Mouse (Mus musculus) midbrain, postnatal 0 days (tissue): ENCODE results near the gene Dscam. TPM values are rescaled to one million over a fixed set of nuclear protein-coding genes. Genes with fewer than 3 reads are reported as not detected.
A peak's percentile ranks its signal among the peaks of the same experiment; 100 is the strongest.

ENCODE experiments used
- ATAC-seq: fragments of 200-750 bp; cut with Nextera tagmentation; 2 replicates; pipeline ENCODE4 v1.8.0; 2017; ENCODE audit warnings: moderate number of reproducible peaks, mild to moderate bottlenecking, moderate TSS enrichment, moderate library complexity; ENCODE audit not compliant: low FRiP score
- DNase-seq: peaks from one replicate; pipeline ENCODE4 v3.0.0-alpha.2; 2015; ENCODE audit warnings: low spot score
- H3K27ac ChIP-seq: fragments of 300-500 bp; sonication (generic); 2 replicates; pipeline ENCODE4 v1.5.1; 2014; ENCODE audit warnings: low read depth, mild to moderate bottlenecking, low read length, mixed read lengths
- H3K27me3 ChIP-seq: fragments of 300-500 bp; sonication (generic); 2 replicates; pipeline ENCODE4 v1.6.1; 2014; ENCODE audit warnings: low read length, control low read depth, mixed read lengths; ENCODE audit not compliant: insufficient read depth
- H3K36me3 ChIP-seq: fragments of 300-500 bp; sonication (generic); 2 replicates; pipeline ENCODE4 v1.6.1; 2014; ENCODE audit warnings: low read length, control low read depth, mixed read lengths; ENCODE audit not compliant: insufficient read depth
- H3K4me1 ChIP-seq: fragments of 300-500 bp; sonication (generic); 2 replicates; pipeline ENCODE4 v1.6.1; 2014; ENCODE audit warnings: mild to moderate bottlenecking, control low read depth, antibody characterized with exemption, low read length, mixed read lengths; ENCODE audit not compliant: insufficient read depth
- H3K4me2 ChIP-seq: fragments of 300-500 bp; sonication (generic); 2 replicates; pipeline ENCODE4 v1.6.1; 2014; ENCODE audit warnings: low read depth, mild to moderate bottlenecking, low read length, mixed read lengths; ENCODE audit not compliant: poor library complexity, severe bottlenecking
- H3K4me3 ChIP-seq: fragments of 300-500 bp; sonication (generic); 2 replicates; pipeline ENCODE4 v1.5.1; 2014; ENCODE audit warnings: low read depth, mild to moderate bottlenecking, low read length, moderate library complexity
- H3K9ac ChIP-seq: fragments of 300-500 bp; sonication (generic); replicated peaks from 2 replicates; pipeline ENCODE4 v1.6.1; 2014; ENCODE audit warnings: mild to moderate bottlenecking, low read length, moderate library complexity, mixed read lengths; ENCODE audit not compliant: poor library complexity, severe bottlenecking
- H3K9me3 ChIP-seq: fragments of 300-500 bp; sonication (generic); 2 replicates; pipeline ENCODE4 v1.6.1; 2016; ENCODE audit warnings: low read length, control low read depth
- CTCF ChIP-seq: IDR thresholded peaks from 2 replicates; pipeline ENCODE4 v1.5.1; 2016; ENCODE audit warnings: antibody characterized with exemption, mild to moderate bottlenecking
- WGBS: fragments of 180-500 bp; shearing (Covaris S2); extraction: QIAGEN DNeasy Blood & Tissue Kit; methylation state at CpG from one replicate; pipeline ENCODE4 v1.1.7; 2014; 5-methylcytosine and 5-hydroxymethylcytosine counted together
- polyA plus RNA-seq: library from polyadenylated mRNA; unstranded; fragments of >200 nt; fragmentation: Nextera tagmentation; extraction: Ambion mirVana; gene quantifications from 2 replicates; pipeline ENCODE4 v1.2.1, GENCODE M21; 2015
- total RNA-seq: library from RNA; depleted of rRNA; stranded (reverse); fragments of >200 nt; gene quantifications from 2 replicates; pipeline ENCODE4 v1.2.3, GENCODE M21; 2014

Dscam gene
- total and polyA plus RNA-seq, 2 experiments from 2014 or later = 15.1 to 64.6 TPM

DNA sequence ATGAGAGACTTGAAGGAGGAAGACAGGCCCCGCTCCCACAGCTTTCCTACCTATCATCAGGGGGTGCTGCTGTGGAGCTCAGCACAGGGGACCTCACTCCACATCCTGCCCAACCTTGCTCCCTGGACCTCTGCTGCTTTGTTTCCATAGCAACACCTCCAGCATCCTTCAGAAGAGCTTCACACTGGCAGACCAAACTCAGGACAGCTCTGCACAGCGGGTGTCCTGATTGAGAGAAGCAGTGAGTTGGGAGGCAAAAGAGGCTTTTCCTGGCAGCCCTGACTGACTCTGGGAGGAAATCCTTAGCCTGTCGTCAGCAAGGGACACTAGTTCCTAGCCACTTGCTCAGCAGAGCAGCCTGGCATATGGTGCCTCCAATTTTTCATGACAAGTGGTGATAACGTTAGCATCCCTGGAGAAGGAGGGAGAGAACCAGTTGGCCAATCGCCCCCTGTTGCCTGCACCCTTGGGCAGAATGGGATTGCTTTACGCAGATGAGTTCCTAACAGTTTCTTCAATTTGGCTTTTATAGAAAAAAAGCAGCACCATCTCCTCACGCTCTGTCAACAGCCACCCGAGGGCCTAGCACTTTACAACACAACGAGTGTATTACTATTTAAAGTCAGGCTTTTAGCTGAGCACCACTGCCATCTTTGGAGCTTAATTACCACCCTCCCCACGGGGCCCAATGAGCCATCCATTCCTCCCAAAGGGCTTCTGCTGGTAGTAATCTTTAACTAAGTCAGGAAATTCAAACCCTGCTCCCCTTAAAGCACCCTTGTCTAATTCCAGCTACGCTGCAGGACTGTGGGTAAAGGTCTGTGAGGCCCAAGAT is 224.9 kb downstream of the Dscam start:
- Histone ChIP-seq H3K4me3 (no peak overlapping the region), H3K27me3 (no peaks in the 10 kb centered on the region), H3K4me2 (peak overlapping the region; percentile 24; the same call in 1 of the 2 replicates), H3K9ac (no peak overlapping the region), H3K36me3 (no peaks in the 10 kb centered on the region), H3K4me1 (peaks cover 13% of the 10 kb centered on the region; the same call in 1 of the 2 replicates), H3K9me3 (no peaks in the 10 kb centered on the region), H3K27ac (peak overlapping the region; percentile 67)
- DNase-seq (peak; percentile 81), ATAC-seq (peak; percentile 62)
- WGBS = 26% methylated on average over 11 of the region's 11 CpGs
- no peak for TF ChIP-seq CTCF

DNA sequence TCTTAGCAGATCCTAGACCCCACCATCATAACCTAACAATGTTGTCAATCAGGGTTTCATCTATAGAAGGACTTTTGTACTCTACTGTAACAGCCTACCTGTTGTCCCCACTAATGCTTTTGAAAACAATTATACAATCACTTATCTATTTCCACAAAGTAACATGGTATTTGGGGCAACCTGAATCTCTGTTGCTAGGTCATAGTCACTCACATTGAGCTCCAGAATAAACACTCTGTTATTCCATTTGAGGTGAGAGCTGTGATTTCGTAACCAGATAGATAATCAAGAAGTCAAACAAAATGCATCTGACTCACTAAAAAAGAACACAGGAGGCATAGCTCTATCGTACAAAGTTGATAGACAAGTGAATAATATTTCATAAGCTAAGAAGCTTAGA is 226.9 kb downstream of the Dscam start:
- Histone ChIP-seq H3K4me3 (no peak overlapping the region), H3K36me3 (no peaks in the 10 kb centered on the region), H3K9ac (no peak overlapping the region), H3K4me1 (peaks cover 13% of the 10 kb centered on the region; the same call in 1 of the 2 replicates), H3K27me3 (no peaks in the 10 kb centered on the region), H3K9me3 (no peaks in the 10 kb centered on the region), H3K27ac (no peak overlapping the region), H3K4me2 (no peak overlapping the region)
- DNase-seq (no peak), ATAC-seq (no peak)
- no peak for TF ChIP-seq CTCF
- WGBS = 83% methylated on average over 2 of the region's 2 CpGs

DNA sequence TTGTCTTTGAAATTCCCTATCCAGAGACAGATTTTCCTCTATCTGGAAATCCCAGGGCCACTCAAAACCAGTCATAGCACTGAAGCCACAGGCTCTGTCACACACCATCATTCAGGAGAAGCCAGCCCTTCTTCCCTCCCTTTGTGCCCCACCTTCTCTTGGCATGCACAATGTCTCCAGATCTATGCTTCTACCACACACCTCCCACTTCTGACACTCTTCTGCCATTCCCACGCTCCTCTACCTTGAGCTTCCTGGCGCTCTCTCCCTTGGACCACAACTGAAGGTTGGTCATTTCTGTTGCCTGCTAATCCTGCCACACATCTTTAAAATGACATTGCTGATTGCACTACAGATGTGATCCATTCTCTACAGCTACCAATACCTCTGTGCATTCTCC is 235.8 kb downstream of the Dscam start:
- 96% methylated on average over 2 of the region's 2 CpGs for WGBS

DNA sequence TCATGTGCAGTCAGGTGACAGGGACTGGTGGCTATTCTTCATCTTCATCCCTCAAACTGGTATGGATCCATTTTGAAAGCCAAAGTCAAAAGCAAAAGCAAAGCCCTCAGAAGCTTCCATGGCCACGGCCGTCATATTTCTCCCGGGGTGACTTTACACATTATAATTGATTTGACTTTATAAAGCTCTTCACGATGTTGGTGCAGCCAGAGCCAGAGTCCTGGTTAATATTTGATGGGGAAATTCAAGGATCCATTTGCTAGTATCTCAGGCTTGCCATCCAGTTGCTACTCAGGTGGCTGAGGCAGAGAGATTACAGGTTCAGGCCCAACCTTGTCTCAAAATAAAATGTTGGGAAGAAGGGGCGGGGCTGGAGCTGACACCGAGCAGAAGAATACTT is 238.3 kb downstream of the Dscam start:
- TF ChIP-seq CTCF = no peak
- Histone ChIP-seq H3K27me3 (no peaks in the 10 kb centered on the region), H3K9ac (no peak overlapping the region), H3K4me2 (no peak overlapping the region), H3K4me3 (no peak overlapping the region), H3K27ac (no peak overlapping the region), H3K9me3 (no peaks in the 10 kb centered on the region), H3K36me3 (no peaks in the 10 kb centered on the region), H3K4me1 (peaks cover 6% of the 10 kb centered on the region; the same call in 1 of the 2 replicates)
- ATAC-seq (no peak), DNase-seq (no peak)
- 73% methylated on average over 6 of the region's 6 CpGs for WGBS

More for the DNA sequence above, 235.8 kb downstream of the Dscam start:
- Histone ChIP-seq H3K36me3 (no peaks in the 10 kb centered on the region), H3K9me3 (no peaks in the 10 kb centered on the region), H3K27me3 (no peaks in the 10 kb centered on the region), H3K4me3 (no peak overlapping the region), H3K27ac (no peak overlapping the region), H3K9ac (no peak overlapping the region), H3K4me2 (no peak overlapping the region), H3K4me1 (no peaks in the 10 kb centered on the region)
- DNase-seq = no peak
- TF ChIP-seq CTCF = no peak
- ATAC-seq = no peak

DNA sequence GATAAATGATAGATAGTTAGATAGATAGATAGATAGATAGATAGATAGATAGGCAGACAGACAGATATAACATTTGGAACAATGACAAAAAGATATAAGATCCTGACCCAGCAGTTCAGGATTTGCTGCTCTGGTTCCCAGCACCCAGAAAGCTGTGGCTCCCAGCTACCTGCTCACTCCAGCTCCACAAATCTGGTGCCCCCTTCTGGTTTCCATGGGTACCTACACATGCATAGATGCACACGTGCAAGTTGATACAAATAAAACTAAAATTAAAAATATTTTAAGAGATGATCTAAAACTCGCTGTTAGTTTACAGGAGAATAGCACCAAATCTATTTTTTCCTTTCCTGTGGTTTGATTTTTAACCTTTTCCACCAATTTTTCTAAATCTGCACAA is 238.8 kb downstream of the Dscam start:
- no peak overlapping the region for H3K4me2 ChIP-seq
- H3K4me3 ChIP-seq = no peak overlapping the region
- DNase-seq (no peak), ATAC-seq (no peak)
- H3K9ac ChIP-seq = no peak overlapping the region
- no peaks in the 10 kb centered on the region for H3K9me3 ChIP-seq
- no peaks in the 10 kb centered on the region for H3K27me3 ChIP-seq
- WGBS = 91% methylated on average over 2 of the region's 2 CpGs
- H3K27ac ChIP-seq = no peak overlapping the region
- peaks cover 10% of the 10 kb centered on the region; the same call in 1 of the 2 replicates for H3K4me1 ChIP-seq
- TF ChIP-seq CTCF = 0 out of 2 replicates have a peak, but pooled peaks have one; percentile 21
- no peaks in the 10 kb centered on the region for H3K36me3 ChIP-seq

DNA sequence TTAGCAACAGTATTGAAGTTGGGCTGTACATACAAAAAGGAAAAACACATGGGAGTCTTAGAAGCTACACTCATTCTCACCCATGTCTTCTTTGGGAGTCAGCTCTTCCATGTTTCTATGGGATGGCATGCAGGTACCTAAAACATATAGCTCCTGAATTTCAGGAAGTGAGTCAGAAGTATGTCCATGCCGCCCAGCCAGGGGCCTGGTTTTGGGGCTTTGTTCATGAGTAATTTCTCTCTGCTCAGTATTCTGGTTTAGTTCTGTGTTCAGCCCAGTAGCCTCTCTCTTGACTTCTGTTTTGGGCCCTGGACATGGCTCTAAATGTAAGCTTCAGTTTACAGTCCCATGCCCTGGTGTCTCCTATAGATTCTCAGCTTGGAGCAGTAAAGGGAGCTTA is 242.5 kb downstream of the Dscam start:
- TF ChIP-seq CTCF = no peak
- Histone ChIP-seq H3K4me3 (no peak overlapping the region), H3K4me2 (no peak overlapping the region), H3K9me3 (no peaks in the 10 kb centered on the region), H3K27ac (no peak overlapping the region; the same call in 1 of the 2 replicates), H3K27me3 (no peaks in the 10 kb centered on the region), H3K36me3 (no peaks in the 10 kb centered on the region), H3K9ac (no peak overlapping the region), H3K4me1 (peaks cover 14% of the 10 kb centered on the region; the same call in 1 of the 2 replicates)
- 93% methylated on average over 1 of the region's 1 CpGs for WGBS
- DNase-seq = no peak
- no peak for ATAC-seq
